Mouse (Mus musculus) midbrain, postnatal 0 days (tissue): ENCODE data around the gene Ktn1. TPM values are rescaled to one million over a fixed set of nuclear protein-coding genes. Genes with fewer than 3 reads are reported as not detected.

Source experiments
- ATAC-seq: fragments of 200-750 bp; cut with Nextera tagmentation; 2 replicates; pipeline ENCODE4 v1.8.0; 2017; ENCODE audit warnings: moderate number of reproducible peaks, mild to moderate bottlenecking, moderate TSS enrichment, moderate library complexity; ENCODE audit not compliant: low FRiP score
- DNase-seq: peaks from one replicate; pipeline ENCODE4 v3.0.0-alpha.2; 2015; ENCODE audit warnings: low spot score
- H3K27ac ChIP-seq: fragments of 300-500 bp; sonication (generic); 2 replicates; pipeline ENCODE4 v1.5.1; 2014; ENCODE audit warnings: low read depth, mild to moderate bottlenecking, low read length, mixed read lengths
- H3K27me3 ChIP-seq: fragments of 300-500 bp; sonication (generic); 2 replicates; pipeline ENCODE4 v1.6.1; 2014; ENCODE audit warnings: low read length, control low read depth, mixed read lengths; ENCODE audit not compliant: insufficient read depth
- H3K36me3 ChIP-seq: fragments of 300-500 bp; sonication (generic); 2 replicates; pipeline ENCODE4 v1.6.1; 2014; ENCODE audit warnings: low read length, control low read depth, mixed read lengths; ENCODE audit not compliant: insufficient read depth
- H3K4me1 ChIP-seq: fragments of 300-500 bp; sonication (generic); 2 replicates; pipeline ENCODE4 v1.6.1; 2014; ENCODE audit warnings: mild to moderate bottlenecking, control low read depth, antibody characterized with exemption, low read length, mixed read lengths; ENCODE audit not compliant: insufficient read depth
- H3K4me2 ChIP-seq: fragments of 300-500 bp; sonication (generic); 2 replicates; pipeline ENCODE4 v1.6.1; 2014; ENCODE audit warnings: low read depth, mild to moderate bottlenecking, low read length, mixed read lengths; ENCODE audit not compliant: poor library complexity, severe bottlenecking
- H3K4me3 ChIP-seq: fragments of 300-500 bp; sonication (generic); 2 replicates; pipeline ENCODE4 v1.5.1; 2014; ENCODE audit warnings: low read depth, mild to moderate bottlenecking, low read length, moderate library complexity
- H3K9ac ChIP-seq: fragments of 300-500 bp; sonication (generic); replicated peaks from 2 replicates; pipeline ENCODE4 v1.6.1; 2014; ENCODE audit warnings: mild to moderate bottlenecking, low read length, moderate library complexity, mixed read lengths; ENCODE audit not compliant: poor library complexity, severe bottlenecking
- H3K9me3 ChIP-seq: fragments of 300-500 bp; sonication (generic); 2 replicates; pipeline ENCODE4 v1.6.1; 2016; ENCODE audit warnings: low read length, control low read depth
- CTCF ChIP-seq: IDR thresholded peaks from 2 replicates; pipeline ENCODE4 v1.5.1; 2016; ENCODE audit warnings: antibody characterized with exemption, mild to moderate bottlenecking
- WGBS: fragments of 180-500 bp; shearing (Covaris S2); extraction: QIAGEN DNeasy Blood & Tissue Kit; methylation state at CpG from one replicate; pipeline ENCODE4 v1.1.7; 2014; 5-methylcytosine and 5-hydroxymethylcytosine counted together
- polyA plus RNA-seq: library from polyadenylated mRNA; unstranded; fragments of >200 nt; fragmentation: Nextera tagmentation; extraction: Ambion mirVana; gene quantifications from 2 replicates; pipeline ENCODE4 v1.2.1, GENCODE M21; 2015
- total RNA-seq: library from RNA; depleted of rRNA; stranded (reverse); fragments of >200 nt; gene quantifications from 2 replicates; pipeline ENCODE4 v1.2.3, GENCODE M21; 2014

Ktn1 gene
- total and polyA plus RNA-seq, 2 experiments from 2014 or later = 31.1 to 69.0 TPM

DNA sequence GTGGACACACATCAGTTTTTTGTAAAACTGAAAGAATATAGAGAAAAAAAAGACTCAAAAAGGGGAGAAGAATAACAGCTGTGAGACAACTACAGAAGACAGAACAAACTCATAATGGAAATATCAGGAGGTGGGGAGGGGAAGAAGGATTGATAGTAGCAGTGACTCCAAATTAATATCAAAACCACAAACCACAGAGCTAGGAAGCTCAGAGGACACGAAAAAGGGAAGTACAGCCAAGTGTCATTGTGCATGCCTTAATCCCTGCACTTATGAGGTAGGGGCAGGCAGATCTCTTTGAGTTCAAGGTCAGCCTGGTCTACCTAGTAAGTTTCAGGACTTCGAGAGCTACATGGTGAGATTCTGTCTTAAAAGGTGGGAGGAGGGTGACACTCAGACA, 21.4 kb upstream of the Ktn1 start:
- ATAC-seq (no peak), DNase-seq (no peak)
- Histone ChIP-seq H3K9ac (no peak overlapping the region), H3K36me3 (no peaks in the 10 kb centered on the region), H3K9me3 (no peaks in the 10 kb centered on the region), H3K4me2 (no peak overlapping the region), H3K4me3 (no peak overlapping the region), H3K27ac (no peak overlapping the region), H3K27me3 (no peaks in the 10 kb centered on the region), H3K4me1 (no peaks in the 10 kb centered on the region)
- no peak for TF ChIP-seq CTCF
- 75% methylated on average over 2 of the region's 2 CpGs for WGBS

DNA sequence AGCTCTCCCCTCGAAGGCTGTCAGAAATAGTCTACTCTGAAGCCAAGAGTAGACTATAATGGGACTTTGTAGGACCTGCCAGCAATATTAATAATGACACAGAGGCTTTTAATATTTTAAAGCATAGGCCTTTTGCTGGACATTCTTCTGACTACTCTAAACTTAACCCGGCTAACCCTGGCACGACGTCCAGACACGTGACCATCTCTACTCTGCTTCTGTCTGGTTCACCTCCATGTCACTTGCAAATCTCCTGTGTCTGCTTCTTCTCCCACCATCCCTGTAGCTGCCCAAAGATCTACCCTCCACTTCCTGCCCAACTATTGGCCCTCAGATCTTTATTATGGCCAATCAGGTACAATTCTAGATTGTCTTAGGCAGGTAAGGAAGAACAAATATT, 20.9 kb upstream of the Ktn1 start:
- Histone ChIP-seq H3K4me1 (no peaks in the 10 kb centered on the region), H3K27ac (no peak overlapping the region), H3K4me3 (no peak overlapping the region), H3K27me3 (no peaks in the 10 kb centered on the region), H3K4me2 (no peak overlapping the region), H3K36me3 (no peaks in the 10 kb centered on the region), H3K9me3 (no peaks in the 10 kb centered on the region), H3K9ac (no peak overlapping the region)
- WGBS = 90% methylated on average over 5 of the region's 5 CpGs
- no peak for TF ChIP-seq CTCF
- DNase-seq (no peak), ATAC-seq (no peak)

DNA sequence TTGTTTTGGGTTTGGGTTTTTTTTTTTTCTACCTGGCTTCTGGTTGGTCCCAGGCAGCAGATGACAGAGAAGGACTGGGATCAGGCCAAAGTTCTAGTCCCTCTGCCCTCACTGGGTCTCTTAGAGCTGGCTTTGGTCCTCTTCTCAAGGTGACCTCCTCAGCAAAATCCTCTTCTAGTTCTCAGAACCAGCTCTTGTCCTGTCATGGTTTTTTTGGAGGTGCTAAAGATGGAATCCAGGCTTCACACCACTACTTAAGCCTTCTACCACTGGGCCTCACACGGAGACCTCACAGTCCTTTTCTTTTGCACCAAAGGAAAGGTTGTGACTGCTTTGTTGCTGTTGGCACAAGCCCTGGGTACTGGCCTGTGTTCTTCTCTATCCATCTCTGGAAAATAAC, 15.8 kb upstream of the Ktn1 start:
- Histone ChIP-seq H3K27ac (no peak overlapping the region), H3K4me3 (no peak overlapping the region), H3K9ac (no peak overlapping the region), H3K27me3 (no peaks in the 10 kb centered on the region), H3K9me3 (no peaks in the 10 kb centered on the region), H3K36me3 (no peaks in the 10 kb centered on the region), H3K4me2 (no peak overlapping the region), H3K4me1 (no peaks in the 10 kb centered on the region)
- WGBS = 81% methylated on average over 1 of the region's 1 CpGs
- TF ChIP-seq CTCF = no peak
- DNase-seq (no peak), ATAC-seq (no peak)

DNA sequence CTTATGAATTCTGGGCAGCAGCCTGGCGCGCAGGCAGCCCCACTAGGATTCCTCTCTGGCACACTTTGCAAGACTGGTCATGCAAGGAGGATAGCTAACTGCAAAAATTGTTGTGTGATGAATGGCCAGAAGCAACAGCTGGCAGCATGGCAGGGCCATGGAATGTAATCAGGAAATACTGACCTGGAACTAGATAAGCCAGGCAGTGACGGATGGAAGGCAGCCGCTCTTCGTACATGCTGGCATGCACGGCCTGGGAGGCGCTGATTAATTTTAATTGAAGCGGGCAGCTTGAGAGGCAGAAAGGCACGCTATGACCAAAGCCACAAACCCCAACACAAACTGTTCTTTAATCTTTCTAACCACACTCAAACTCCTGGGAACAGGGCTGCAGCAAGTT, 13.8 kb upstream of the Ktn1 start:
- no peak for ATAC-seq
- Histone ChIP-seq H3K9ac (no peak overlapping the region), H3K4me2 (no peak overlapping the region), H3K4me1 (no peaks in the 10 kb centered on the region), H3K27ac (no peak overlapping the region), H3K9me3 (no peaks in the 10 kb centered on the region), H3K4me3 (no peak overlapping the region), H3K36me3 (no peaks in the 10 kb centered on the region), H3K27me3 (no peaks in the 10 kb centered on the region)
- WGBS = 61% methylated on average over 9 of the region's 9 CpGs
- TF ChIP-seq CTCF = no peak
- DNase-seq = peak; percentile 36

DNA sequence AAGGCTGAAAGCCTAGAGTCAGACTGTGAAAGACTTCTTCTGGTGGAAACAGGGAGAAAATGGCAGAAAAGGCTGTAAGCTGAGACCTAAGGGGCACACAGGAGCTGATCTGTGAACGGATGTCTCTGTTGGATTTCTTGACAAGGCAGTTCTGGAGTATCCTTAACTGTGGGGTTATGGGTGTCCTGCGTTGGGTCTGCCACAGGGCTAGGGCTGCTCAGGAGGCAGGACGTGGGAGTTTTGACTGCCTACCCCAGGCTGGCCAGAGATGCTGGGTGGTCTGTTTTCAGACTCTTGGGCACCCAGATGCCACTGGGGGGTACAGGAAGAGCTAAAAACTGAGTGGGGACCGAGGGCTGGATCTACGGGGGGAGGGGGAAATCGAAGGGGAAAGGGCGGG, 13.4 kb upstream of the Ktn1 start:
- 65% methylated on average over 7 of the region's 7 CpGs for WGBS
- Histone ChIP-seq H3K4me1 (no peaks in the 10 kb centered on the region), H3K9me3 (no peaks in the 10 kb centered on the region), H3K27ac (no peak overlapping the region), H3K9ac (no peak overlapping the region), H3K4me3 (no peak overlapping the region), H3K4me2 (no peak overlapping the region), H3K36me3 (no peaks in the 10 kb centered on the region), H3K27me3 (no peaks in the 10 kb centered on the region)
- TF ChIP-seq CTCF = no peak
- no peak for DNase-seq
- ATAC-seq = no peak

DNA sequence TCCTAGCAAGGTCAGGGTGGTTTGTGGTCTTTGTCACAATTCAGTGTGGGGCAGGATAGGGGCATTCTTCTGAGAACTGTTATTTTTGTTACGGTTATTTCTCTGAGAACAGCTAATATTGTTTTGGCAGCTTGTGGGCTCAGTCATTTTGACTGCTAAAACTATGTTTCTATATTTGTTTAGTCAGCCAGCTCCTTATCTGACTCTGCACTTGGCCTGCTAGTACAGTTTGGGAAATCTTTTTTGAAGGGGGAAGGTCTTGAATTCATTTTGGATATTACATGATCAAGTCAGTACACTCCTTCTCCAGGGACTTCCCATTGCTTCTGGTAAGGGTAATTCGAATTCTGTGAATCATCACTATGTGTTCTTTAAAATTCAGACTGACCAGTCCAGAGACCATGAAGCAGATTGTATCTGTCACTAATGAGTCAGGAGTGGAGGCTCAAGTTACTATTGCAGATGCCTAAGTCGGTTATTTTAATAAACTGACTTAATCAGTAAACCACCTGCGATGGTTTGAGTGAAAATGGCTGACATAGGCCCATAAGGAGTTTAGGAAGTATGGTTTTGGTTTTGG, 9.8 kb upstream of the Ktn1 start:
- no peak for TF ChIP-seq CTCF
- H3K4me3 ChIP-seq = no peak overlapping the region
- no peaks in the 10 kb centered on the region for H3K9me3 ChIP-seq
- no peak overlapping the region for H3K9ac ChIP-seq
- no peaks in the 10 kb centered on the region for H3K27me3 ChIP-seq
- H3K4me2 ChIP-seq = no peak overlapping the region
- H3K36me3 ChIP-seq = no peaks in the 10 kb centered on the region
- H3K4me1 ChIP-seq = no peaks in the 10 kb centered on the region
- DNase-seq (no peak), ATAC-seq (no peak)
- WGBS = 78% methylated on average over 4 of the region's 4 CpGs
- no peak overlapping the region for H3K27ac ChIP-seq
